Mouse (Mus musculus): ENCODE results near the gene 9530053A07Rik.
A peak's percentile ranks its signal among the peaks of the same experiment; 100 is the strongest.

9530053A07Rik gene

GRCm38 (mm10) chr7:28175358-28175757, 46.1 kb downstream of the 9530053A07Rik start:
- DNase-seq (ENCODE audit: low read depth): no peak

GRCm38 (mm10) chr7:28179228-28179627, 50.0 kb downstream of the 9530053A07Rik start, which contains the start of gene Dyrk1b:
Dyrk1b (plus strand) TSS chr7:28179469.
- peak; percentile 99 for DNase-seq (ENCODE audit: low read depth)

GRCm38 (mm10) chr7:28179741-28180377, 50.6 kb downstream of the 9530053A07Rik start:
- DNase-seq (ENCODE audit: low read depth): peak; percentile 96

- DNase-seq (ENCODE audit: low read depth): no peak
These were observed 51.6 kb downstream of the 9530053A07Rik start for GRCm38 (mm10) chr7:28180890-28181289.

GRCm38 (mm10) chr7:28181376-28181775, 52.1 kb downstream of the 9530053A07Rik start:
- DNase-seq (ENCODE audit: low read depth): no peak

GRCm38 (mm10) chr7:28182320-28182719, 53.1 kb downstream of the 9530053A07Rik start:
- DNase-seq (ENCODE audit: low read depth): no peak

- DNase-seq (ENCODE audit: low read depth): no peak
These were observed 56.6 kb downstream of the 9530053A07Rik start for GRCm38 (mm10) chr7:28185884-28186283.

GRCm38 (mm10) chr7:28186631-28187030, 57.4 kb downstream of the 9530053A07Rik start:
- DNase-seq (ENCODE audit: low read depth): no peak

- DNase-seq (ENCODE audit: low read depth): no peak
These were observed 62.2 kb downstream of the 9530053A07Rik start for GRCm38 (mm10) chr7:28191489-28191888.

- DNase-seq (ENCODE audit: low read depth): no peak
These were observed 62.6 kb downstream of the 9530053A07Rik start for GRCm38 (mm10) chr7:28191903-28192302.

GRCm38 (mm10) chr7:28195414-28196098, 66.3 kb downstream of the 9530053A07Rik start:
- DNase-seq (ENCODE audit: low read depth): no peak

GRCm38 (mm10) chr7:28196528-28196927, 67.3 kb downstream of the 9530053A07Rik start:
- no peak for DNase-seq (ENCODE audit: low read depth)

GRCm38 (mm10) chr7:28199054-28199453, 69.8 kb downstream of the 9530053A07Rik start:
- no peak for DNase-seq (ENCODE audit: low read depth)

- DNase-seq (ENCODE audit: low read depth): no peak
These were observed 74.2 kb downstream of the 9530053A07Rik start for GRCm38 (mm10) chr7:28203207-28204108.

GRCm38 (mm10) chr7:28206044-28206600, 76.9 kb downstream of the 9530053A07Rik start:
- DNase-seq (ENCODE audit: low read depth): no peak

GRCm38 (mm10) chr7:28208396-28208987, 79.2 kb downstream of the 9530053A07Rik start:
- no peak for DNase-seq (ENCODE audit: low read depth)

- DNase-seq (ENCODE audit: low read depth): peak; percentile 83
These were observed 79.8 kb downstream of the 9530053A07Rik start for GRCm38 (mm10) chr7:28208988-28209508.

GRCm38 (mm10) chr7:28210731-28211130, 81.5 kb downstream of the 9530053A07Rik start:
- DNase-seq (ENCODE audit: low read depth): no peak

- DNase-seq (ENCODE audit: low read depth): peak; percentile 71
These were observed 84.9 kb downstream of the 9530053A07Rik start for GRCm38 (mm10) chr7:28214142-28214541.

Measured in induced T-regulatory cell, adult 2 months (primary cell).